Mouse (Mus musculus): ENCODE results near the gene P4htm. TPM values are rescaled to one million over a fixed set of nuclear protein-coding genes. Genes with fewer than 3 reads are reported as not detected.

P4htm gene
- polyA plus RNA-seq (2011; ENCODE audit: insufficient read length, low read depth, missing spikeins), result 3.4 and 4.8 TPM in 2 replicates

- TF ChIP-seq CTCF (IDR thresholded peaks at IDR 0.05; ENCODE audit: borderline replicate concordance, insufficient read depth, low read length) (no peak), POLR2A (IDR thresholded peaks at IDR 0.05; ENCODE audit: low read depth, low read length) (peak; percentile 65)
- H3K4me1 ChIP-seq (ENCODE audit: control insufficient read depth, insufficient read depth, low read length), result no peaks in the 10 kb centered on the region
- no peak within 1 kb of the TSS for H3K27ac ChIP-seq (ENCODE audit: insufficient read depth, low read length)
- H3K4me3 ChIP-seq (ENCODE audit: insufficient read depth, low read length), result peak within 1 kb of the TSS; percentile 40
Observed at GRCm38 (mm10) chr9:108596998-108597764, at the start of gene P4htm. TSS of gene P4htm (minus strand) at chr9:108597667.

- Histone ChIP-seq H3K4me3 (ENCODE audit: insufficient read depth, low read length) (no peak overlapping the region), H3K27ac (ENCODE audit: insufficient read depth, low read length) (no peak overlapping the region), H3K4me1 (ENCODE audit: control insufficient read depth, insufficient read depth, low read length) (no peaks in the 10 kb centered on the region)
- TF ChIP-seq CTCF (IDR thresholded peaks at IDR 0.05; ENCODE audit: borderline replicate concordance, insufficient read depth, low read length) (no peak), POLR2A (IDR thresholded peaks at IDR 0.05; ENCODE audit: low read depth, low read length) (no peak)
Observed at GRCm38 (mm10) chr9:108639825-108640224, 42.4 kb upstream of the P4htm start.

GRCm38 (mm10) chr9:108635415-108635814 lies 37.9 kb upstream of the P4htm start:
- no peak overlapping the region for H3K4me3 ChIP-seq (ENCODE audit: insufficient read depth, low read length)
- no peak overlapping the region for H3K27ac ChIP-seq (ENCODE audit: insufficient read depth, low read length)
- TF ChIP-seq CTCF (IDR thresholded peaks at IDR 0.05; ENCODE audit: borderline replicate concordance, insufficient read depth, low read length) (no peak), POLR2A (IDR thresholded peaks at IDR 0.05; ENCODE audit: low read depth, low read length) (no peak)
- no peaks in the 10 kb centered on the region for H3K4me1 ChIP-seq (ENCODE audit: control insufficient read depth, insufficient read depth, low read length)

GRCm38 (mm10) chr9:108633846-108634245 lies 36.4 kb upstream of the P4htm start:
- no peak for TF ChIP-seq CTCF (IDR thresholded peaks at IDR 0.05; ENCODE audit: borderline replicate concordance, insufficient read depth, low read length)
- no peak for TF ChIP-seq POLR2A (IDR thresholded peaks at IDR 0.05; ENCODE audit: low read depth, low read length)
- Histone ChIP-seq H3K4me3 (ENCODE audit: insufficient read depth, low read length) (no peak overlapping the region), H3K4me1 (ENCODE audit: control insufficient read depth, insufficient read depth, low read length) (no peaks in the 10 kb centered on the region), H3K27ac (ENCODE audit: insufficient read depth, low read length) (no peak overlapping the region)

GRCm38 (mm10) chr9:108632375-108632774 lies 34.9 kb upstream of the P4htm start:
- TF ChIP-seq CTCF (IDR thresholded peaks at IDR 0.05; ENCODE audit: borderline replicate concordance, insufficient read depth, low read length) (no peak), POLR2A (IDR thresholded peaks at IDR 0.05; ENCODE audit: low read depth, low read length) (no peak)
- no peak overlapping the region for H3K27ac ChIP-seq (ENCODE audit: insufficient read depth, low read length)
- no peaks in the 10 kb centered on the region for H3K4me1 ChIP-seq (ENCODE audit: control insufficient read depth, insufficient read depth, low read length)
- H3K4me3 ChIP-seq (ENCODE audit: insufficient read depth, low read length), result no peak overlapping the region

- H3K27ac ChIP-seq (ENCODE audit: insufficient read depth, low read length), result no peak overlapping the region
- no peaks in the 10 kb centered on the region for H3K4me1 ChIP-seq (ENCODE audit: control insufficient read depth, insufficient read depth, low read length)
- TF ChIP-seq POLR2A (IDR thresholded peaks at IDR 0.05; ENCODE audit: low read depth, low read length) (no peak), CTCF (IDR thresholded peaks at IDR 0.05; ENCODE audit: borderline replicate concordance, insufficient read depth, low read length) (no peak)
- no peak overlapping the region for H3K4me3 ChIP-seq (ENCODE audit: insufficient read depth, low read length)
Observed at GRCm38 (mm10) chr9:108631631-108632256, 34.3 kb upstream of the P4htm start.

- no peak for TF ChIP-seq CTCF (IDR thresholded peaks at IDR 0.05; ENCODE audit: borderline replicate concordance, insufficient read depth, low read length)
- TF ChIP-seq POLR2A (IDR thresholded peaks at IDR 0.05; ENCODE audit: low read depth, low read length), result no peak
- no peak overlapping the region for H3K4me3 ChIP-seq (ENCODE audit: insufficient read depth, low read length)
Observed at GRCm38 (mm10) chr9:108630683-108631082, 33.2 kb upstream of the P4htm start.

GRCm38 (mm10) chr9:108628141-108628540 lies 30.7 kb upstream of the P4htm start:
- no peak for TF ChIP-seq POLR2A (IDR thresholded peaks at IDR 0.05; ENCODE audit: low read depth, low read length)
- H3K4me1 ChIP-seq (ENCODE audit: control insufficient read depth, insufficient read depth, low read length), result no peaks in the 10 kb centered on the region
- H3K27ac ChIP-seq (ENCODE audit: insufficient read depth, low read length), result no peak overlapping the region
- H3K4me3 ChIP-seq (ENCODE audit: insufficient read depth, low read length), result no peak overlapping the region

More at GRCm38 (mm10) chr9:108630683-108631082, 33.2 kb upstream of the P4htm start:
- Histone ChIP-seq H3K27ac (ENCODE audit: insufficient read depth, low read length) (no peak overlapping the region), H3K4me1 (ENCODE audit: control insufficient read depth, insufficient read depth, low read length) (no peaks in the 10 kb centered on the region)

GRCm38 (mm10) chr9:108626498-108626897 lies 29.0 kb upstream of the P4htm start:
- TF ChIP-seq POLR2A (IDR thresholded peaks at IDR 0.05; ENCODE audit: low read depth, low read length) (no peak), CTCF (IDR thresholded peaks at IDR 0.05; ENCODE audit: borderline replicate concordance, insufficient read depth, low read length) (no peak)
- no peak overlapping the region for H3K4me3 ChIP-seq (ENCODE audit: insufficient read depth, low read length)
- H3K4me1 ChIP-seq (ENCODE audit: control insufficient read depth, insufficient read depth, low read length), result no peaks in the 10 kb centered on the region
- H3K27ac ChIP-seq (ENCODE audit: insufficient read depth, low read length), result no peak overlapping the region

GRCm38 (mm10) chr9:108617301-108617700 lies 19.8 kb upstream of the P4htm start:
- Histone ChIP-seq H3K4me1 (ENCODE audit: control insufficient read depth, insufficient read depth, low read length) (no peaks in the 10 kb centered on the region), H3K27ac (ENCODE audit: insufficient read depth, low read length) (no peak overlapping the region), H3K4me3 (ENCODE audit: insufficient read depth, low read length) (no peak overlapping the region)
- no peak for TF ChIP-seq POLR2A (IDR thresholded peaks at IDR 0.05; ENCODE audit: low read depth, low read length)
- no peak for TF ChIP-seq CTCF (IDR thresholded peaks at IDR 0.05; ENCODE audit: borderline replicate concordance, insufficient read depth, low read length)
